16 mouse cellular contexts compared by ENCODE assay signal in the genomic region with DNA sequence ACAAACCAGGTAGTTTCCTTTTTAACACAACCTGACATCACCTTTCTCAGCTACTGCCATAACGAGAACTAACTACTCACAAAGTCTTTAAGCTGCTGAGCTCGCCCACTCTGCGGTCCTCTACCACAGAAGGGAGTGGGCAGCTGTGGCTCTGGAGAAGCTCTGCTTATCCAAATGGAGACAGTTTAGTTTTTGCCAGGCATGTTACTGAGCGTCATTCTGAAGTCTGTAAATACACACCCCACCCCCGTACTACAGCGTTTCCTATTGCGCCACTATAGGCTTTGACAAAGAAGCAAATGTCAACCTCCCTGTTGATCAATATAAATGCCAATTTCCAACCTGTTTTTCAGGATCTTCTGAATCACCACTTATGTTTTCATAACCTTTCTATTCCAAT. TPM values are rescaled to one million over a fixed set of nuclear protein-coding genes. Genes with fewer than 3 reads are reported as not detected.
DNase-seq lines count a peak whose midpoint lies in the region; TF ChIP-seq lines count a peak whose summit lies in the region.
"Had no signal": no experiment of that assay in that cellular context is flagged by ENCODE, and none has a peak within 500 bp of the region (broad histone marks: within the 10 kb centered on the region; RNA-seq: fewer than 3 reads in every experiment).

No protein-coding gene starts in this region.

- TF ChIP-seq POLR2A in lung, adult 2 months (IDR thresholded peaks at IDR 0.05; ENCODE audit: borderline replicate concordance, extremely low read depth, low read depth, low read length), result no peak

- intact Hi-C loops in left cerebral cortex, postnatal 36 days (cut with DNase I), result no loop called here

- no peak overlapping the region for H3K4me3 ChIP-seq in lung, adult 2 months (replicated peaks; ENCODE audit: extremely low read depth, low read depth, low read length)
- H3K4me3 ChIP-seq: embryonic facial prominence, embryonic 12.5 days; heart, adult 2 months; neural tube, embryonic 15.5 days had no signal

- no peak for TF ChIP-seq CTCF in lung, adult 2 months (IDR thresholded peaks at IDR 0.05; ENCODE audit: insufficient read depth, low read length)

- WGBS in lung, adult 2 months, result 71% methylated on average over 7 of the region's 7 CpGs

- peaks cover 3% of the 10 kb centered on the region for H3K4me1 ChIP-seq in lung, adult 2 months (ENCODE audit: control insufficient read depth, insufficient read depth, low read length)

- DNase-seq in layer of hippocampus, adult 11-12 months (ENCODE audit: low spot score), result peak; percentile 37
- no peak for DNase-seq in layer of hippocampus, postnatal 25 days (ENCODE audit: extremely low spot score in 1 of 2, low spot score in 1 of 2)
- peak; percentile 27 for DNase-seq in lung, postnatal 36 days
- DNase-seq in lung, adult 2 months, result no peak
- peak; percentile 37 to 64 for DNase-seq in left cerebral cortex, postnatal 36 days (ENCODE audit: low spot score in 2 of 2)
- DNase-seq in embryo, embryonic 11 days, result no peak
- DNase-seq in thymus, postnatal 0 days (ENCODE audit: low spot score), result no peak
- no peak for DNase-seq in cerebellum, postnatal 36 days
- DNase-seq: cerebellum, adult 11 months; cerebellum, postnatal 25 days; heart, adult 2 months; kidney, adult 9 months; lung, postnatal 14 days; thymus, adult 2 months had no signal

RNA-seq across cellular contexts. Expression of gene Bach2, which starts 39.4 kb away (rescaled TPM):
- total RNA-seq in layer of hippocampus, postnatal 25 days (2021), result 10 to 100 TPM in 1 of 2 experiments, 1 to 10 TPM in 1; 9.8 to 17.5 TPM
- polyA plus RNA-seq in lung, adult 2 months (2012; rRNA removed), result 3.8 and 7.5 TPM in 2 replicates
- total RNA-seq in left cerebral cortex, postnatal 36 days (2021), result 10 to 100 TPM; 12.6 to 16.0 TPM
- 3.7 and 4.8 TPM in 2 replicates for polyA plus RNA-seq in thymus, postnatal 0 days (2015; fragmentation: Nextera tagmentation; extraction: Ambion mirVana)

Comparison
In these comparisons a context has a peak if more than half of its experiments do, and no peak if none do; other contexts are left out.
1. DNase-seq: peak in layer of hippocampus, adult 11-12 months (single experiment), lung, postnatal 36 days (single experiment) and left cerebral cortex, postnatal 36 days (2 of 2); none in layer of hippocampus, postnatal 25 days (0 of 2), lung, adult 2 months (single experiment), embryo, embryonic 11 days (single experiment), thymus, postnatal 0 days (single experiment) and cerebellum, postnatal 36 days (0 of 2).